Mouse (Mus musculus): ENCODE data around the gene Gm12169. TPM values are rescaled to one million over a fixed set of nuclear protein-coding genes. Genes with fewer than 3 reads are reported as not detected.
"Not testable (repeated sequence)": the region's sequence is repeated elsewhere in the genome, so short reads cannot be mapped to it uniquely, and the experiment has no call there.

Gene Gm12169
- polyA plus RNA-seq (2012; rRNA removed): not detected in 2 replicates

GRCm38 (mm10) chr11:46523912-46524311, at the start of gene Gm12169:
Gm12169 (plus strand) TSS chr11:46524212.
- no peak for DNase-seq
- H3K36me3 ChIP-seq (ENCODE audit: control insufficient read depth, insufficient read depth, low read length): no peaks in the 10 kb centered on the region
- H3K27me3 ChIP-seq (replicated peaks; ENCODE audit: control insufficient read depth, insufficient read depth, low read length): no peaks in the 10 kb centered on the region
- H3K4me1 ChIP-seq (ENCODE audit: control insufficient read depth, insufficient read depth, low read length): no peaks in the 10 kb centered on the region
- TF ChIP-seq CTCF (conservative IDR thresholded peaks at IDR 0.05; ENCODE audit: insufficient read depth, insufficient read length, low read depth, low read length) (no peak), POLR2A (IDR thresholded peaks at IDR 0.05; ENCODE audit: low read depth, low read length) (no peak)
- H3K27ac ChIP-seq (ENCODE audit: insufficient read depth, low read depth, low read length): no peak within 1 kb of the TSS
- WGBS: 91% methylated on average over 2 of the region's 2 CpGs
- H3K4me3 ChIP-seq (ENCODE audit: insufficient read depth, low read depth, low read length): no peak within 1 kb of the TSS

GRCm38 (mm10) chr11:46474220-46474619, 49.8 kb upstream of the Gm12169 start:
- no peaks in the 10 kb centered on the region for H3K36me3 ChIP-seq (ENCODE audit: control insufficient read depth, insufficient read depth, low read length)
- H3K27ac ChIP-seq (ENCODE audit: insufficient read depth, low read depth, low read length): no peak overlapping the region
- DNase-seq: no peak
- H3K27me3 ChIP-seq (replicated peaks; ENCODE audit: control insufficient read depth, insufficient read depth, low read length): no peaks in the 10 kb centered on the region; the same call in 1 of the 2 replicates
- no peak overlapping the region for H3K4me3 ChIP-seq (ENCODE audit: insufficient read depth, low read depth, low read length)
- WGBS: 77% methylated on average over 4 of the region's 4 CpGs
- no peaks in the 10 kb centered on the region for H3K4me1 ChIP-seq (ENCODE audit: control insufficient read depth, insufficient read depth, low read length)
- TF ChIP-seq CTCF (conservative IDR thresholded peaks at IDR 0.05; ENCODE audit: insufficient read depth, insufficient read length, low read depth, low read length) (no peak), POLR2A (IDR thresholded peaks at IDR 0.05; ENCODE audit: low read depth, low read length) (no peak)

- Histone ChIP-seq H3K27ac (ENCODE audit: insufficient read depth, low read depth, low read length) (no peak overlapping the region), H3K4me1 (ENCODE audit: control insufficient read depth, insufficient read depth, low read length) (no peaks in the 10 kb centered on the region), H3K36me3 (ENCODE audit: control insufficient read depth, insufficient read depth, low read length) (no peaks in the 10 kb centered on the region), H3K4me3 (ENCODE audit: insufficient read depth, low read depth, low read length) (no peak overlapping the region), H3K27me3 (replicated peaks; ENCODE audit: control insufficient read depth, insufficient read depth, low read length) (no peaks in the 10 kb centered on the region)
- WGBS: 72% methylated on average over 9 of the region's 9 CpGs
- no peak for TF ChIP-seq POLR2A (IDR thresholded peaks at IDR 0.05; ENCODE audit: low read depth, low read length)
- DNase-seq: no peak
These were observed 44.7 kb upstream of the Gm12169 start for GRCm38 (mm10) chr11:46479311-46479710.

- no peak overlapping the region for H3K27ac ChIP-seq (ENCODE audit: insufficient read depth, low read depth, low read length)
- peak; percentile 5 for DNase-seq
- no peaks in the 10 kb centered on the region for H3K27me3 ChIP-seq (replicated peaks; ENCODE audit: control insufficient read depth, insufficient read depth, low read length)
- TF ChIP-seq CTCF (conservative IDR thresholded peaks at IDR 0.05; ENCODE audit: insufficient read depth, insufficient read length, low read depth, low read length) (no peak), POLR2A (IDR thresholded peaks at IDR 0.05; ENCODE audit: low read depth, low read length) (no peak)
- 51% methylated on average over 7 of the region's 7 CpGs for WGBS
- no peaks in the 10 kb centered on the region for H3K36me3 ChIP-seq (ENCODE audit: control insufficient read depth, insufficient read depth, low read length)
- no peak overlapping the region for H3K4me3 ChIP-seq (ENCODE audit: insufficient read depth, low read depth, low read length)
- H3K4me1 ChIP-seq (ENCODE audit: control insufficient read depth, insufficient read depth, low read length): no peaks in the 10 kb centered on the region
These were observed 43.5 kb upstream of the Gm12169 start for GRCm38 (mm10) chr11:46480517-46480916.

GRCm38 (mm10) chr11:46488231-46488630, 35.8 kb upstream of the Gm12169 start:
- Histone ChIP-seq H3K36me3 (ENCODE audit: control insufficient read depth, insufficient read depth, low read length) (no peaks in the 10 kb centered on the region), H3K4me3 (ENCODE audit: insufficient read depth, low read depth, low read length) (no peak overlapping the region), H3K27ac (ENCODE audit: insufficient read depth, low read depth, low read length) (no peak overlapping the region), H3K4me1 (ENCODE audit: control insufficient read depth, insufficient read depth, low read length) (no peaks in the 10 kb centered on the region), H3K27me3 (replicated peaks; ENCODE audit: control insufficient read depth, insufficient read depth, low read length) (no peaks in the 10 kb centered on the region)
- 9% methylated on average over 1 of the region's 1 CpGs for WGBS
- TF ChIP-seq CTCF (conservative IDR thresholded peaks at IDR 0.05; ENCODE audit: insufficient read depth, insufficient read length, low read depth, low read length) (no peak), POLR2A (IDR thresholded peaks at IDR 0.05; ENCODE audit: low read depth, low read length) (no peak)
- DNase-seq: no peak

- no peak for DNase-seq
- Histone ChIP-seq H3K27ac (ENCODE audit: insufficient read depth, low read depth, low read length) (no peak overlapping the region), H3K4me3 (ENCODE audit: insufficient read depth, low read depth, low read length) (no peak overlapping the region), H3K36me3 (ENCODE audit: control insufficient read depth, insufficient read depth, low read length) (no peaks in the 10 kb centered on the region), H3K27me3 (replicated peaks; ENCODE audit: control insufficient read depth, insufficient read depth, low read length) (no peaks in the 10 kb centered on the region), H3K4me1 (ENCODE audit: control insufficient read depth, insufficient read depth, low read length) (no peaks in the 10 kb centered on the region)
- TF ChIP-seq CTCF (conservative IDR thresholded peaks at IDR 0.05; ENCODE audit: insufficient read depth, insufficient read length, low read depth, low read length): no peak
- TF ChIP-seq POLR2A (IDR thresholded peaks at IDR 0.05; ENCODE audit: low read depth, low read length): no peak
- 82% methylated on average over 2 of the region's 2 CpGs for WGBS
These were observed 35.4 kb upstream of the Gm12169 start for GRCm38 (mm10) chr11:46488650-46489049.

- DNase-seq: no peak
- Histone ChIP-seq H3K36me3 (ENCODE audit: control insufficient read depth, insufficient read depth, low read length) (no peaks in the 10 kb centered on the region), H3K27ac (ENCODE audit: insufficient read depth, low read depth, low read length) (no peak overlapping the region), H3K4me1 (ENCODE audit: control insufficient read depth, insufficient read depth, low read length) (no peaks in the 10 kb centered on the region), H3K27me3 (replicated peaks; ENCODE audit: control insufficient read depth, insufficient read depth, low read length) (no peaks in the 10 kb centered on the region), H3K4me3 (ENCODE audit: insufficient read depth, low read depth, low read length) (no peak overlapping the region)
- TF ChIP-seq POLR2A (IDR thresholded peaks at IDR 0.05; ENCODE audit: low read depth, low read length) (no peak), CTCF (conservative IDR thresholded peaks at IDR 0.05; ENCODE audit: insufficient read depth, insufficient read length, low read depth, low read length) (no peak)
- WGBS: 68% methylated on average over 3 of the region's 3 CpGs
These were observed 16.9 kb upstream of the Gm12169 start for GRCm38 (mm10) chr11:46507146-46507545.

GRCm38 (mm10) chr11:46509900-46510299, 14.1 kb upstream of the Gm12169 start:
- 93% methylated on average over 5 of the region's 5 CpGs for WGBS
- TF ChIP-seq CTCF (conservative IDR thresholded peaks at IDR 0.05; ENCODE audit: insufficient read depth, insufficient read length, low read depth, low read length) (no peak), POLR2A (IDR thresholded peaks at IDR 0.05; ENCODE audit: low read depth, low read length) (no peak)
- no peaks in the 10 kb centered on the region for H3K36me3 ChIP-seq (ENCODE audit: control insufficient read depth, insufficient read depth, low read length)
- H3K27me3 ChIP-seq (replicated peaks; ENCODE audit: control insufficient read depth, insufficient read depth, low read length): no peaks in the 10 kb centered on the region
- no peak overlapping the region for H3K4me3 ChIP-seq (ENCODE audit: insufficient read depth, low read depth, low read length)
- H3K27ac ChIP-seq (ENCODE audit: insufficient read depth, low read depth, low read length): no peak overlapping the region
- no peak for DNase-seq
- no peaks in the 10 kb centered on the region for H3K4me1 ChIP-seq (ENCODE audit: control insufficient read depth, insufficient read depth, low read length)

GRCm38 (mm10) chr11:46521341-46521740, 2.7 kb upstream of the Gm12169 start:
- not testable (repeated sequence) for DNase-seq; H3K27me3 ChIP-seq (replicated peaks; ENCODE audit: control insufficient read depth, insufficient read depth, low read length); H3K4me3 ChIP-seq (ENCODE audit: insufficient read depth, low read depth, low read length); H3K4me1 ChIP-seq (ENCODE audit: control insufficient read depth, insufficient read depth, low read length); H3K27ac ChIP-seq (ENCODE audit: insufficient read depth, low read depth, low read length); H3K36me3 ChIP-seq (ENCODE audit: control insufficient read depth, insufficient read depth, low read length)
- whole genome bisulfite sequencing: 75% methylated on average over 5 of the region's 5 CpGs

All from kidney, adult 2 months (tissue).